Mouse (Mus musculus) erythroblast, embryonic 14.5 days (primary cell): ENCODE data around the gene Ccnd2.

Experiments
- GATA1 ChIP-seq: IDR thresholded peaks from 2 replicates; pipeline ENCODE4 v1.6.1; 2012; ENCODE audit warnings: low read length, inconsistent platforms, mixed read lengths
- TAL1 ChIP-seq: IDR thresholded peaks from 3 replicates; pipeline ENCODE4 v1.6.1; 2012; ENCODE audit warnings: low read length, inconsistent platforms, mixed read lengths

DNA sequence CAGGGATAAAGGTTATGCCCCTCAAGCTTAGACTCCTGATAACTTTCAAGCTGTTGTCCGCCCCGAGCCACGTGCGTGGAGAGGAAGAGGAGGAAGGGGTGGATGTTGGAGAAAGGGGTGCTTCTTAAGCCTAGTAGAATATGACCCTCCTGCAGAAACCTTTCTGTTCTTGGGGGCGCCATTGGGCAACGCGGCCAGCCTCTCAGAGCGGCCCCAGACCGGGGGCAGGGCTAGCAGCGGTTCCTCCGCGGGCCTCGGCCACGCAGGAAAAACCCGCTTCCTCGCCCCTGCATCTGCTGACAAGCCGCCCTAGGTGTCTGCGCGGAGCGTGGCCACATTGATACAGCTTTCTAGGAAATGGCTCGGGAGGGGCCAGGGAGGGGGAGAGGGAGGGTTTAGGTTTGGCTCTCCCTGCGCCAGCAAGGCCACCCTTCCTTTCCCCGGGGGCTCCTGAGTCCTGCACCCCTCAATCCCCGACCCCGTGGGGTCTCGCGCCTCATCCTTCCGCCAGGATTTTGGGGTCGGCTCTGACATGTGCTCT, 358 bp downstream of the Ccnd2 start:
- TF ChIP-seq TAL1 (no peak), GATA1 (no peak)
